Mouse (Mus musculus): ENCODE measurements at regions not wholly inside any gene's neighbourhood (a gene's known extent, or its start where the extent isn't known, plus 50 kb on each side); places are given as distances from the start of the nearest gene placed in this dataset.

DNA sequence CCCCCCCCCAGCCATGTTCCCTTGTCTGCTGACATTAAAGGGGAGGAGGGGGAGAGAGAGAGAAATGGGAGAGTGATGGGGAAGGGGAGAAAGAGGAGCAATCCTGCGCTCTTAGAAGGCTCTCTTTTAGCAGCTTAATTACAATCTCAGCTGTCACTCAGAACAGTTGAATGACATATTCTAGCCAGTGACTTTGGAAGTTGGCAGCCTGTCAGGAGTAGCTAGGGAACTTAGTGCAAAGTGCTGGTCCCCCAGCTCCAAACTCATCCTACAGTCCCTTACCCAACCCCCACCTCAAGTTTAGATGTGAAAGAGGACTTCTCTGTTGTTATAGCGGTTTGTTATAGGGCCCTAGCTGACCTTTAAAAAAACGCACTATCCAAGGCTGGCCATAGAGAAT, 604.9 kb downstream of the Ebf1 start:
- Histone ChIP-seq H3K27ac (ENCODE audit: low read depth, low read length) (no peak overlapping the region), H3K4me1 (ENCODE audit: insufficient read depth, low read length) (no peaks in the 10 kb centered on the region), H3K9me3 (ENCODE audit: low read length) (no peaks in the 10 kb centered on the region), H3K9ac (replicated peaks; ENCODE audit: low read length, poor library complexity, severe bottlenecking) (no peak overlapping the region), H3K27me3 (ENCODE audit: insufficient read depth, low read length) (no peaks in the 10 kb centered on the region), H3K36me3 (ENCODE audit: insufficient read depth, low read length) (no peaks in the 10 kb centered on the region), H3K4me3 (ENCODE audit: low read depth, low read length) (no peak overlapping the region), H3K4me2 (ENCODE audit: low read depth, low read length, poor library complexity, severe bottlenecking) (no peak overlapping the region)
- TF ChIP-seq CTCF (IDR thresholded peaks at IDR 0.05) = no peak
- ATAC-seq (ENCODE audit: low FRiP score) = no peak
- WGBS = 68% methylated on average over 3 of the region's 3 CpGs
- DNase-seq (ENCODE audit: low spot score) = no peak

DNA sequence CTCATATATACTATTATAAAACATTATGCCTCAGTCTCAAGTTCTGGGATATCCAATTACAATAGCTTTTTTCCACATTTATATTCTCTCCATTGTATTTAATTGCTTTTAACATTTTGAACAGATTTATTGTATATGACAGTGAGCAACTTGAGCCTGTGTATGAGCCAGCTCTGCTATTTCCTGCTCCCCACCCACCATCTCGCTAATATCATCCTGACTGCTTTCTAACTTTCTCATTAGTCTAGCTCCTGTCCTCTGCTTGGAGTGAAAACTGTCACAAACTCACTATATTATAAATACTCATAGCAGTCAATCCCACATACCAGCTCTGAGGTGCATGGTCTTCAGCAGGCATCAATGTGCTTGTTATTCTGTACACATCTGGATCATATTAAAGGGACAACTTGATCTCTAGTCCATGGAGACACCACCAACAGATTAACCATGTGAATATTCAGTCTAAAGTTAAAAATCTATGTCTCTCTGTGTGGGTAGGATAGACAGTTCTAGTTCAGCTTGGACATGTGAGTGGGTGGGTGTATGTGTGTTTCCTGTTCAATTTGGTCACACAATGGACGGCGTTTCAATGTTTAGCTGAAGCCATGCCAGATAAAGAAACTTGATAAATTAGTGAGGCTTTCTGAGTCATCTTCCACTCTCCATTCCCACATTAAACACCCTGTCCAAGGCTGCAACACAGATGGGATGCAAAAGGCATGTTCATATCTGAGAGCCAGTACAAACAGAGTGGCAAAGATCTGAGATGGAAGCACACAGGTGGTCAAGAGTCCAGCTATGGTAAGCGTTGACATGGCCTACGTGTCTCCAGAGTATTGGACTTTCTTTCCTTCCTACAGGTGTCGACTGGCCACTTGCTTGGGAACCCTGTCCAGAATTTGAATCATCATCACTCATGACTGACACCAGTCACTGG, 616.1 kb upstream of the Clint1 start:
- 93% methylated on average over 6 of the region's 6 CpGs for WGBS
- no peak for DNase-seq (ENCODE audit: low spot score)
- no peaks in the 10 kb centered on the region for H3K27me3 ChIP-seq (ENCODE audit: insufficient read depth, low read length)
- TF ChIP-seq CTCF (IDR thresholded peaks at IDR 0.05) = no peak
- no peak overlapping the region for H3K4me3 ChIP-seq (ENCODE audit: low read depth, low read length)
- no peak overlapping the region for H3K4me2 ChIP-seq (ENCODE audit: low read depth, low read length, poor library complexity, severe bottlenecking)
- H3K4me1 ChIP-seq (ENCODE audit: insufficient read depth, low read length) = 0 out of 2 replicates have a peak, but pooled peaks cover 2% of the 10 kb centered on the region
- H3K36me3 ChIP-seq (ENCODE audit: insufficient read depth, low read length) = no peaks in the 10 kb centered on the region
- no peak for ATAC-seq (ENCODE audit: low FRiP score)
- H3K9me3 ChIP-seq (ENCODE audit: low read length) = no peaks in the 10 kb centered on the region
- H3K27ac ChIP-seq (ENCODE audit: low read depth, low read length) = no peak overlapping the region
- H3K9ac ChIP-seq (replicated peaks; ENCODE audit: low read length, poor library complexity, severe bottlenecking) = no peak overlapping the region

DNA sequence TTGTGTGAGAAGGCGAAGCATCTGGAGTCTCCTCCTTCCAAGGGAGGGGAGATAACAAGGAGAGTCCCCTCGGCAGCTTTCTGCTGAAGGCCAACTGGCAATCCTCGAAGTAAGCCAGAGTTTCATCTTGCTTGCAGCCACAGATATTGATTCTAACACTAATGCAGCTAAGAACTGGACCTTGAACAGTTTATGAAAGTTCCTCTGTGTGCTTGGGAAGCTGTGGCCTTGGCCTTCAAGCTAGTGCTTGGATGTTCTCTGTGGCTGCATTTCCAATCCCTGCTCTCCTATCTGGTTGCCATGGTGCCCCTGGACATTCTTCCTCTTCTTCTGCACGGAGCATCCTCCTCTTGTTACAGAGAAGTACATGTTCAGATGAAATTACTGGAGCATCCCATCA, 614.8 kb upstream of the Clint1 start:
- H3K9ac ChIP-seq (replicated peaks; ENCODE audit: low read length, poor library complexity, severe bottlenecking) = no peak overlapping the region

DNA sequence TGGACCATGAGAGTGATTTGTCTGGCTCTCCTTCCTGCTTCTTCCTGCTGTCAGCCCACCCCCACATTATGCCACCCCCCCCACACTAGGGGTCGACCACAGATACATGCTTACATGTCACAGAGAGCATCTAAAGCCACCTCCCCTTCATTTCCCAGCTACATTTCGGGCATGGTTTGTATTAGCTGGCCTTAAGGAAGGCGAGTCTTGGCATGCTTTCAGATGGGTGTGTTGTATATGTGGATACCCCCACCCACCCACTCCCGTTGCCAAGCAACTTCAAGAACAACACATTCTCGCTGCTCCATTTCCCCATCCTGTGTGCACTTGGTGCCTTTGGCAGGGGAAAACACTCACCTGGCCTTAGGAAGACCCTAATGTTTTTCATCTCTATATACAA, 612.8 kb upstream of the Clint1 start:
- 80% methylated on average over 5 of the region's 5 CpGs for WGBS
- no peak for TF ChIP-seq CTCF (IDR thresholded peaks at IDR 0.05)
- 0 out of 2 replicates have a peak, but pooled peaks cover 2% of the 10 kb centered on the region for H3K4me1 ChIP-seq (ENCODE audit: insufficient read depth, low read length)
- H3K9ac ChIP-seq (replicated peaks; ENCODE audit: low read length, poor library complexity, severe bottlenecking) = no peak overlapping the region
- no peak overlapping the region for H3K27ac ChIP-seq (ENCODE audit: low read depth, low read length)
- DNase-seq (ENCODE audit: low spot score) = no peak
- H3K9me3 ChIP-seq (ENCODE audit: low read length) = no peaks in the 10 kb centered on the region
- H3K36me3 ChIP-seq (ENCODE audit: insufficient read depth, low read length) = no peaks in the 10 kb centered on the region
- no peaks in the 10 kb centered on the region for H3K27me3 ChIP-seq (ENCODE audit: insufficient read depth, low read length)
- H3K4me3 ChIP-seq (ENCODE audit: low read depth, low read length) = no peak overlapping the region
- no peak overlapping the region for H3K4me2 ChIP-seq (ENCODE audit: low read depth, low read length, poor library complexity, severe bottlenecking)
- ATAC-seq (ENCODE audit: low FRiP score) = no peak

More for the DNA sequence above, 614.8 kb upstream of the Clint1 start:
- WGBS = 74% methylated on average over 4 of the region's 4 CpGs
- ATAC-seq (ENCODE audit: low FRiP score) (no peak), DNase-seq (ENCODE audit: low spot score) (no peak)
- no peak overlapping the region for H3K4me3 ChIP-seq (ENCODE audit: low read depth, low read length)
- H3K4me2 ChIP-seq (ENCODE audit: low read depth, low read length, poor library complexity, severe bottlenecking) = no peak overlapping the region
- no peaks in the 10 kb centered on the region for H3K36me3 ChIP-seq (ENCODE audit: insufficient read depth, low read length)
- 0 out of 2 replicates have a peak, but pooled peaks cover 2% of the 10 kb centered on the region for H3K4me1 ChIP-seq (ENCODE audit: insufficient read depth, low read length)
- no peaks in the 10 kb centered on the region for H3K9me3 ChIP-seq (ENCODE audit: low read length)
- TF ChIP-seq CTCF (IDR thresholded peaks at IDR 0.05) = no peak
- H3K27ac ChIP-seq (ENCODE audit: low read depth, low read length) = no peak overlapping the region
- no peaks in the 10 kb centered on the region for H3K27me3 ChIP-seq (ENCODE audit: insufficient read depth, low read length)

DNA sequence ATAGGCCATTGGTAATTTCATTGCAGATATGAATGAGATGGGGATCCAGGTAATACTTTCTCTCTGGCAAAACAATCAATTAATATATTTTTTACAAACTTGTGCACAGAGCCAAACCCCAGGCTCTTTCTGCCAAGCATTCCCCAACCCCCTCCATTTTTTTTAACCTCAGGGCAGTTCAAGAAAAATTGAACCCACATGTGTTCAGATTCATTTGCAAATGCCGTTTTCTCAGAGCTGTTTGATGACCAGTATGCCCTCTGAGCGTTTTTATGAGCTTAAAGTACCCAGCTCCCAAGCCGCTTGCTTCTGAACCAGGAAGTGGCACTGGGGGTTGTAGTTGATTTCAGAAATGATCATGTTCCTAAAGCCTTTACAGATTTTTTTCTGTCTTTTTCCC, 611.4 kb upstream of the Clint1 start:
- Histone ChIP-seq H3K27me3 (ENCODE audit: insufficient read depth, low read length) (no peaks in the 10 kb centered on the region), H3K9ac (replicated peaks; ENCODE audit: low read length, poor library complexity, severe bottlenecking) (no peak overlapping the region), H3K9me3 (ENCODE audit: low read length) (no peaks in the 10 kb centered on the region), H3K36me3 (ENCODE audit: insufficient read depth, low read length) (no peaks in the 10 kb centered on the region), H3K4me2 (ENCODE audit: low read depth, low read length, poor library complexity, severe bottlenecking) (no peak overlapping the region), H3K4me1 (ENCODE audit: insufficient read depth, low read length) (0 out of 2 replicates have a peak, but pooled peaks cover 2% of the 10 kb centered on the region), H3K27ac (ENCODE audit: low read depth, low read length) (no peak overlapping the region), H3K4me3 (ENCODE audit: low read depth, low read length) (no peak overlapping the region)
- DNase-seq (ENCODE audit: low spot score) = no peak
- 61% methylated on average over 3 of the region's 3 CpGs for WGBS
- ATAC-seq (ENCODE audit: low FRiP score) = no peak
- no peak for TF ChIP-seq CTCF (IDR thresholded peaks at IDR 0.05)

DNA sequence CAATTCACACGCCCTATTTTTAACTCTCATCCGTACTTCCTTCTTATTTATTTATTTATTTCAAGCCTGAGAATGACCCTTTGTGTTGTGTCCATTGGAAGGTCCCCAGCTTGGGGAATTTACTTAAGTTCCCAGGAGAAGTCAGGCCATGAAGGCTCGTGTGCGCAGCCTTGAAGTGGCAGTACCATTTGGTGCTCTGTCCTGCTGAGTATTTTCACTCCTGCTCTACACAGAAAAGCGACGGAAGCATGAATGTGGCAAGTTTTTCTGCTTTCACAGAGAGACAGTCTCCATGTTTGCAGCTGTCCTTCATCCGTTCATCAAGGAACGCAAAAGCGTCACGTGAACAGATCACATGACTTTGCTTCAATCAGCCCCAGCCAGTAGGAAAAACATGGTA, 610.2 kb upstream of the Clint1 start:
- no peaks in the 10 kb centered on the region for H3K36me3 ChIP-seq (ENCODE audit: insufficient read depth, low read length)
- TF ChIP-seq CTCF (IDR thresholded peaks at IDR 0.05) = no peak
- no peak for ATAC-seq (ENCODE audit: low FRiP score)
- no peak for DNase-seq (ENCODE audit: low spot score)
- H3K4me2 ChIP-seq (ENCODE audit: low read depth, low read length, poor library complexity, severe bottlenecking) = no peak overlapping the region
- H3K4me3 ChIP-seq (ENCODE audit: low read depth, low read length) = no peak overlapping the region
- H3K27ac ChIP-seq (ENCODE audit: low read depth, low read length) = no peak overlapping the region
- 0 out of 2 replicates have a peak, but pooled peaks cover 2% of the 10 kb centered on the region for H3K4me1 ChIP-seq (ENCODE audit: insufficient read depth, low read length)
- 74% methylated on average over 10 of the region's 10 CpGs for WGBS
- no peak overlapping the region for H3K9ac ChIP-seq (replicated peaks; ENCODE audit: low read length, poor library complexity, severe bottlenecking)
- H3K27me3 ChIP-seq (ENCODE audit: insufficient read depth, low read length) = no peaks in the 10 kb centered on the region
- H3K9me3 ChIP-seq (ENCODE audit: low read length) = no peaks in the 10 kb centered on the region

Measured in midbrain, postnatal 0 days (tissue).